Mouse (Mus musculus) liver, embryonic 14.5 days (tissue): ENCODE measurements around the gene Mgrn1.

Source experiments
- CTCF ChIP-seq: IDR thresholded peaks from 2 replicates; pipeline ENCODE4 v1.5.1; 2016; ENCODE audit warnings: antibody characterized with exemption, low read depth, control low read depth
- EP300 ChIP-seq: IDR thresholded peaks from 2 replicates; pipeline ENCODE4 v1.6.1; 2016; ENCODE audit warnings: antibody characterized with exemption, low read depth

GRCm38 (mm10) chr16:4840231-4840630, 45.8 kb upstream of the Mgrn1 start:
- TF ChIP-seq CTCF (no peak), EP300 (no peak)
